Mouse (Mus musculus): ENCODE results near the gene Med12l. TPM values are rescaled to one million over a fixed set of nuclear protein-coding genes. Genes with fewer than 3 reads are reported as not detected.

Gene Med12l
- total and polyA plus RNA-seq, 3 experiments: 0.93 to 2.0 (median 1.5) TPM

GRCm38 (mm10) chr3:59153424-59153823 lies 147.8 kb downstream of the Med12l start, which contains the start of gene P2ry14:
TSS of gene P2ry14 (minus strand) at chr3:59153618.
- H3K4me1 ChIP-seq (ENCODE audit: control insufficient read depth in 1 of 2, insufficient read depth in 2 of 2): peaks cover 4 to 25% of the 10 kb centered on the region in 2 experiments; a peak in 3 of 4 replicates
- in situ Hi-C loops (cut with MboI; ENCODE audit: low pct_ligation_motif_present, low pct_unique_long_range_greater_than_20kb, low sequenced_read_pairs) (loop anchor here (25.0 kb wide), 1 partner anchor 584 kb away; the partner anchor contains the start of gene Gm5538), dilution Hi-C loops (cut with MboI; ENCODE audit: extremely low pct_ligation_motif_present, extremely low pct_unique_long_range_greater_than_20kb, low sequenced_read_pairs) (no loop called here)
- H3K27me3 ChIP-seq (replicated peaks): no peaks in the 10 kb centered on the region
- H3K27ac ChIP-seq (ENCODE audit: insufficient read depth, low read depth): no peak within 1 kb of the TSS
- H3K9ac ChIP-seq (ENCODE audit: insufficient read depth, low read depth): no peak within 1 kb of the TSS
- H3K4me3 ChIP-seq (replicated peaks in 1 of 3; ENCODE audit: low read depth in 2 of 3, low read length in 2 of 3, poor library complexity in 1 of 3): no peak within 1 kb of the TSS
- no peak for DNase-seq (ENCODE audit: extremely low read depth)
- H3K36me3 ChIP-seq (replicated peaks in 1 of 2; ENCODE audit: control insufficient read depth in 1 of 2, insufficient read depth in 1 of 2, low read length in 1 of 2): no peaks in the 10 kb centered on the region
- no peak within 1 kb of the TSS; the same call in 1 of the 2 replicates for H3K4me2 ChIP-seq (ENCODE audit: insufficient read depth, low read depth, poor library complexity, severe bottlenecking)
- H3K9me3 ChIP-seq (replicated peaks; ENCODE audit: low read length): no peaks in the 10 kb centered on the region
- no peak for TF ChIP-seq ELF1 (IDR thresholded peaks at IDR 0.05; ENCODE audit: low read depth, low read length)
- no peak for TF ChIP-seq MAZ (IDR thresholded peaks at IDR 0.05; ENCODE audit: low read depth, low read length)
- no peak for TF ChIP-seq CHD1 (IDR thresholded peaks at IDR 0.05; ENCODE audit: low read depth, low read length)
- TF ChIP-seq RCOR1 (conservative IDR thresholded peaks at IDR 0.05; ENCODE audit: low read depth, low read length): no peak
- TF ChIP-seq ZNF384 (IDR thresholded peaks at IDR 0.05; ENCODE audit: low read depth, low read length): no peak
- TF ChIP-seq BHLHE40 (IDR thresholded peaks at IDR 0.05; ENCODE audit: low read depth, low read length): no peak
- no peaks in the 10 kb centered on the region for H3K79me2 ChIP-seq (replicated peaks; ENCODE audit: control insufficient read depth, extremely low read depth, insufficient read depth, poor library complexity, severe bottlenecking)

GRCm38 (mm10) chr3:59154888-59155287 lies 149.3 kb downstream of the Med12l start:
- dilution Hi-C loops (cut with MboI; ENCODE audit: extremely low pct_ligation_motif_present, extremely low pct_unique_long_range_greater_than_20kb, low sequenced_read_pairs): no loop called here
- no peaks in the 10 kb centered on the region for H3K36me3 ChIP-seq (replicated peaks in 1 of 2; ENCODE audit: control insufficient read depth in 1 of 2, insufficient read depth in 1 of 2, low read length in 1 of 2)

GRCm38 (mm10) chr3:59155404-59155803 lies 149.8 kb downstream of the Med12l start:
- dilution Hi-C loops (cut with MboI; ENCODE audit: extremely low pct_ligation_motif_present, extremely low pct_unique_long_range_greater_than_20kb, low sequenced_read_pairs): no loop called here

More at GRCm38 (mm10) chr3:59154888-59155287, 149.3 kb downstream of the Med12l start:
- Histone ChIP-seq H3K4me3 (replicated peaks in 1 of 3; ENCODE audit: low read depth in 2 of 3, low read length in 2 of 3, poor library complexity in 1 of 3) (no peak overlapping the region), H3K4me2 (ENCODE audit: insufficient read depth, low read depth, poor library complexity, severe bottlenecking) (no peak overlapping the region), H3K4me1 (ENCODE audit: control insufficient read depth in 1 of 2, insufficient read depth in 2 of 2) (peaks cover 0 to 10% of the 10 kb centered on the region in 2 experiments; a peak in 2 of 4 replicates), H3K9ac (ENCODE audit: insufficient read depth, low read depth) (no peak overlapping the region), H3K79me2 (replicated peaks; ENCODE audit: control insufficient read depth, extremely low read depth, insufficient read depth, poor library complexity, severe bottlenecking) (no peaks in the 10 kb centered on the region), H3K27ac (ENCODE audit: insufficient read depth, low read depth) (no peak overlapping the region), H3K9me3 (replicated peaks; ENCODE audit: low read length) (no peaks in the 10 kb centered on the region), H3K27me3 (replicated peaks) (no peaks in the 10 kb centered on the region)
- in situ Hi-C loops (cut with MboI; ENCODE audit: low pct_ligation_motif_present, low pct_unique_long_range_greater_than_20kb, low sequenced_read_pairs): loop anchor here (5.0 to 25.0 kb wide), 2 partner anchors 33 to 582 kb away; partner anchors contain the start of gene Gm5538
- no peak for TF ChIP-seq RCOR1 (conservative IDR thresholded peaks at IDR 0.05; ENCODE audit: low read depth, low read length)
- TF ChIP-seq E2F4 (IDR thresholded peaks at IDR 0.05; ENCODE audit: insufficient replicate concordance, low read depth, low read length): no peak
- TF ChIP-seq MXI1 (IDR thresholded peaks at IDR 0.05; ENCODE audit: low read depth, low read length): no peak
- TF ChIP-seq MYC (IDR thresholded peaks at IDR 0.05; ENCODE audit: low read depth, low read length): no peak
- DNase-seq (ENCODE audit: extremely low read depth): no peak

More at GRCm38 (mm10) chr3:59155404-59155803, 149.8 kb downstream of the Med12l start:
- no peak overlapping the region for H3K4me2 ChIP-seq (ENCODE audit: insufficient read depth, low read depth, poor library complexity, severe bottlenecking)
- H3K79me2 ChIP-seq (replicated peaks; ENCODE audit: control insufficient read depth, extremely low read depth, insufficient read depth, poor library complexity, severe bottlenecking): no peaks in the 10 kb centered on the region
- no peaks in the 10 kb centered on the region for H3K27me3 ChIP-seq (replicated peaks)
- H3K9me3 ChIP-seq (replicated peaks; ENCODE audit: low read length): no peaks in the 10 kb centered on the region
- in situ Hi-C loops (cut with MboI; ENCODE audit: low pct_ligation_motif_present, low pct_unique_long_range_greater_than_20kb, low sequenced_read_pairs): loop anchor here (5.0 to 25.0 kb wide), 2 partner anchors 33 to 582 kb away; partner anchors contain the start of gene Gm5538
- DNase-seq (ENCODE audit: extremely low read depth): no peak
- TF ChIP-seq BHLHE40 (IDR thresholded peaks at IDR 0.05; ENCODE audit: low read depth, low read length) (no peak), UBTF (IDR thresholded peaks at IDR 0.05; ENCODE audit: low read depth, low read length) (no peak), RAD21 (IDR thresholded peaks at IDR 0.05; ENCODE audit: low read depth, low read length) (no peak), ZC3H11A (IDR thresholded peaks at IDR 0.05; ENCODE audit: low read depth, low read length) (no peak), JUN (IDR thresholded peaks at IDR 0.05; ENCODE audit: insufficient read depth, low read depth, low read length) (no peak), USF1 (IDR thresholded peaks at IDR 0.05; ENCODE audit: low read depth, low read length) (no peak), SIN3A (IDR thresholded peaks at IDR 0.05; ENCODE audit: low read length) (no peak), CTCF (conservative IDR thresholded peaks at IDR 0.05 in 1 of 2, IDR thresholded peaks at IDR 0.05 in 1 of 2; ENCODE audit: low read depth in 2 of 2, low read length in 2 of 2) (no peak), MEF2A (IDR thresholded peaks at IDR 0.05; ENCODE audit: borderline replicate concordance, low read depth, low read length) (no peak), ZMIZ1 (IDR thresholded peaks at IDR 0.05; ENCODE audit: low read depth, low read length) (no peak), MAZ (IDR thresholded peaks at IDR 0.05; ENCODE audit: low read depth, low read length) (no peak), CHD1 (IDR thresholded peaks at IDR 0.05; ENCODE audit: low read depth, low read length) (no peak), JUND (conservative IDR thresholded peaks at IDR 0.05; ENCODE audit: low read depth, low read length) (no peak), ZKSCAN1 (IDR thresholded peaks at IDR 0.05; ENCODE audit: borderline replicate concordance, low read depth, low read length) (no peak), USF2 (conservative IDR thresholded peaks at IDR 0.05; ENCODE audit: low read depth, low read length) (no peak), POLR2AphosphoS2 (IDR thresholded peaks at IDR 0.05; ENCODE audit: low read depth, low read length) (no peak), NELFE (IDR thresholded peaks at IDR 0.05; ENCODE audit: low read depth, low read length) (no peak), ETS1 (conservative IDR thresholded peaks at IDR 0.05; ENCODE audit: low read depth, low read length) (no peak)
- H3K4me3 ChIP-seq (replicated peaks in 1 of 3; ENCODE audit: low read depth in 2 of 3, low read length in 2 of 3, poor library complexity in 1 of 3): no peak overlapping the region
- H3K4me1 ChIP-seq (ENCODE audit: control insufficient read depth in 1 of 2, insufficient read depth in 2 of 2): peaks cover 0 to 6% of the 10 kb centered on the region in 2 experiments; a peak in 2 of 4 replicates
- H3K36me3 ChIP-seq (replicated peaks in 1 of 2; ENCODE audit: control insufficient read depth in 1 of 2, insufficient read depth in 1 of 2, low read length in 1 of 2): no peaks in the 10 kb centered on the region
- H3K9ac ChIP-seq (ENCODE audit: insufficient read depth, low read depth): no peak overlapping the region
- H3K27ac ChIP-seq (ENCODE audit: insufficient read depth, low read depth): no peak overlapping the region
